Mouse (Mus musculus): ENCODE results near the gene Rnf167. TPM values are rescaled to one million over a fixed set of nuclear protein-coding genes. Genes with fewer than 3 reads are reported as not detected.

Gene Rnf167
- polyA plus RNA-seq (2012; ENCODE audit: insufficient read depth, insufficient read length, missing spikeins), result 70.1 and 76.6 TPM in 2 replicates

GRCm38 (mm10) chr11:70646691-70647650, at the start of gene Rnf167, which contains the start of gene Slc25a11:
Gene Rnf167, plus strand, starts transcription at chr11:70647235.
Gene Slc25a11, minus strand, starts transcription at chr11:70647479.
- TF ChIP-seq POLR2A (IDR thresholded peaks at IDR 0.05; ENCODE audit: borderline replicate concordance, low read depth, low read length), result 0 out of 2 replicates have a peak, but pooled peaks have one; percentile 40
- TF ChIP-seq CTCF (IDR thresholded peaks at IDR 0.05; ENCODE audit: low read depth, low read length), result no peak
- peaks cover 28% of the 10 kb centered on the region for H3K4me1 ChIP-seq (ENCODE audit: control insufficient read depth, insufficient read depth, low read length)
- H3K27ac ChIP-seq (ENCODE audit: insufficient read depth, low read depth, low read length), result peak within 1 kb of the TSS; percentile 97
- H3K4me3 ChIP-seq (ENCODE audit: insufficient read depth, low read length), result peak within 1 kb of the TSS; percentile 92

GRCm38 (mm10) chr11:70597301-70597700, 49.7 kb upstream of the Rnf167 start:
- peaks cover 71% of the 10 kb centered on the region for H3K4me1 ChIP-seq (ENCODE audit: control insufficient read depth, insufficient read depth, low read length)
- H3K27ac ChIP-seq (ENCODE audit: insufficient read depth, low read depth, low read length), result peak overlapping the region; percentile 96
- no peak overlapping the region for H3K4me3 ChIP-seq (ENCODE audit: insufficient read depth, low read length)
- TF ChIP-seq POLR2A (IDR thresholded peaks at IDR 0.05; ENCODE audit: borderline replicate concordance, low read depth, low read length), result no peak
- no peak for TF ChIP-seq CTCF (IDR thresholded peaks at IDR 0.05; ENCODE audit: low read depth, low read length)

GRCm38 (mm10) chr11:70598451-70598953, 48.5 kb upstream of the Rnf167 start:
- peaks cover 64% of the 10 kb centered on the region for H3K4me1 ChIP-seq (ENCODE audit: control insufficient read depth, insufficient read depth, low read length)
- H3K4me3 ChIP-seq (ENCODE audit: insufficient read depth, low read length), result no peak overlapping the region
- TF ChIP-seq POLR2A (IDR thresholded peaks at IDR 0.05; ENCODE audit: borderline replicate concordance, low read depth, low read length) (no peak), CTCF (IDR thresholded peaks at IDR 0.05; ENCODE audit: low read depth, low read length) (no peak)
- H3K27ac ChIP-seq (ENCODE audit: insufficient read depth, low read depth, low read length), result no peak overlapping the region; the same call in 1 of the 2 replicates

GRCm38 (mm10) chr11:70605024-70605566, 41.9 kb upstream of the Rnf167 start:
- Histone ChIP-seq H3K4me1 (ENCODE audit: control insufficient read depth, insufficient read depth, low read length) (peaks cover 9% of the 10 kb centered on the region), H3K4me3 (ENCODE audit: insufficient read depth, low read length) (no peak overlapping the region), H3K27ac (ENCODE audit: insufficient read depth, low read depth, low read length) (no peak overlapping the region)
- no peak for TF ChIP-seq POLR2A (IDR thresholded peaks at IDR 0.05; ENCODE audit: borderline replicate concordance, low read depth, low read length)
- TF ChIP-seq CTCF (IDR thresholded peaks at IDR 0.05; ENCODE audit: low read depth, low read length), result peak; percentile 63

- Histone ChIP-seq H3K4me1 (ENCODE audit: control insufficient read depth, insufficient read depth, low read length) (no peaks in the 10 kb centered on the region), H3K4me3 (ENCODE audit: insufficient read depth, low read length) (no peak overlapping the region), H3K27ac (ENCODE audit: insufficient read depth, low read depth, low read length) (no peak overlapping the region)
- TF ChIP-seq CTCF (IDR thresholded peaks at IDR 0.05; ENCODE audit: low read depth, low read length) (no peak), POLR2A (IDR thresholded peaks at IDR 0.05; ENCODE audit: borderline replicate concordance, low read depth, low read length) (no peak)
Observed at GRCm38 (mm10) chr11:70606717-70607116, 40.3 kb upstream of the Rnf167 start.

- Histone ChIP-seq H3K4me3 (ENCODE audit: insufficient read depth, low read length) (no peak overlapping the region), H3K4me1 (ENCODE audit: control insufficient read depth, insufficient read depth, low read length) (peaks cover 1% of the 10 kb centered on the region), H3K27ac (ENCODE audit: insufficient read depth, low read depth, low read length) (no peak overlapping the region)
- TF ChIP-seq POLR2A (IDR thresholded peaks at IDR 0.05; ENCODE audit: borderline replicate concordance, low read depth, low read length) (no peak), CTCF (IDR thresholded peaks at IDR 0.05; ENCODE audit: low read depth, low read length) (no peak)
Observed at GRCm38 (mm10) chr11:70607611-70608010, 39.4 kb upstream of the Rnf167 start.

- TF ChIP-seq POLR2A (IDR thresholded peaks at IDR 0.05; ENCODE audit: borderline replicate concordance, low read depth, low read length) (no peak), CTCF (IDR thresholded peaks at IDR 0.05; ENCODE audit: low read depth, low read length) (no peak; the same call in 1 of the 2 replicates)
- Histone ChIP-seq H3K27ac (ENCODE audit: insufficient read depth, low read depth, low read length) (no peak overlapping the region), H3K4me1 (ENCODE audit: control insufficient read depth, insufficient read depth, low read length) (peaks cover 8% of the 10 kb centered on the region), H3K4me3 (ENCODE audit: insufficient read depth, low read length) (no peak overlapping the region)
Observed at GRCm38 (mm10) chr11:70608381-70609066, 38.5 kb upstream of the Rnf167 start.

- no peak for TF ChIP-seq POLR2A (IDR thresholded peaks at IDR 0.05; ENCODE audit: borderline replicate concordance, low read depth, low read length)
- TF ChIP-seq CTCF (IDR thresholded peaks at IDR 0.05; ENCODE audit: low read depth, low read length), result no peak
- Histone ChIP-seq H3K4me1 (ENCODE audit: control insufficient read depth, insufficient read depth, low read length) (peaks cover 18% of the 10 kb centered on the region), H3K27ac (ENCODE audit: insufficient read depth, low read depth, low read length) (no peak overlapping the region), H3K4me3 (ENCODE audit: insufficient read depth, low read length) (no peak overlapping the region)
Observed at GRCm38 (mm10) chr11:70610752-70611151, 36.3 kb upstream of the Rnf167 start.

- Histone ChIP-seq H3K4me3 (ENCODE audit: insufficient read depth, low read length) (no peak overlapping the region), H3K27ac (ENCODE audit: insufficient read depth, low read depth, low read length) (no peak overlapping the region), H3K4me1 (ENCODE audit: control insufficient read depth, insufficient read depth, low read length) (peaks cover 18% of the 10 kb centered on the region)
- TF ChIP-seq CTCF (IDR thresholded peaks at IDR 0.05; ENCODE audit: low read depth, low read length), result peak; percentile 18; the same call in 1 of the 2 replicates
- TF ChIP-seq POLR2A (IDR thresholded peaks at IDR 0.05; ENCODE audit: borderline replicate concordance, low read depth, low read length), result no peak
Observed at GRCm38 (mm10) chr11:70612505-70612904, 34.5 kb upstream of the Rnf167 start.
